Mouse (Mus musculus) stomach, embryonic 16.5 days (tissue): ENCODE measurements around the gene Tfip11. TPM values are rescaled to one million over a fixed set of nuclear protein-coding genes. Genes with fewer than 3 reads are reported as not detected.

ENCODE experiments used
- ATAC-seq: fragments of 200-750 bp; cut with Nextera tagmentation; 2 replicates; pipeline ENCODE4 v1.8.0; 2017; ENCODE audit warnings: moderate number of reproducible peaks, moderate TSS enrichment; ENCODE audit not compliant: insufficient read depth, low FRiP score
- H3K27ac ChIP-seq: fragments of 300-500 bp; sonication (generic); 2 replicates; pipeline ENCODE4 v1.5.1; 2014; ENCODE audit warnings: low read length
- H3K27me3 ChIP-seq: fragments of 300-500 bp; sonication (generic); 2 replicates; pipeline ENCODE4 v1.6.1; 2014; ENCODE audit warnings: low read length, control low read depth, mixed read lengths; ENCODE audit not compliant: control insufficient read depth, insufficient read depth
- H3K36me3 ChIP-seq: fragments of 300-500 bp; sonication (generic); 2 replicates; pipeline ENCODE4 v1.6.1; 2014; ENCODE audit warnings: low read length; ENCODE audit not compliant: control insufficient read depth, insufficient read depth
- H3K4me1 ChIP-seq: fragments of 300-500 bp; sonication (generic); 2 replicates; pipeline ENCODE4 v1.6.1; 2014; ENCODE audit warnings: low read length, control low read depth, mixed read lengths; ENCODE audit not compliant: control insufficient read depth, insufficient read depth
- H3K4me2 ChIP-seq: fragments of 300-500 bp; sonication (generic); 2 replicates; pipeline ENCODE4 v1.6.1; 2014; ENCODE audit warnings: low read depth, low read length, mixed read lengths
- H3K4me3 ChIP-seq: fragments of 300-500 bp; sonication (generic); replicated peaks from 2 replicates; pipeline ENCODE4 v1.5.1; 2014; ENCODE audit warnings: mild to moderate bottlenecking, low read length
- H3K9ac ChIP-seq: fragments of 300-500 bp; sonication (generic); 2 replicates; pipeline ENCODE4 v1.6.1; 2014; ENCODE audit warnings: low read length
- H3K9me3 ChIP-seq: fragments of 300-500 bp; sonication (generic); replicated peaks from 2 replicates; pipeline ENCODE4 v1.6.1; 2016; ENCODE audit warnings: low read length, control low read depth; ENCODE audit not compliant: control insufficient read depth
- WGBS: fragments of 180-500 bp; shearing (Covaris S2); extraction: QIAGEN DNeasy Blood & Tissue Kit; methylation state at CpG from one replicate; pipeline ENCODE4 v1.1.7; 2014; 5-methylcytosine and 5-hydroxymethylcytosine counted together
- polyA plus RNA-seq: library from polyadenylated mRNA; unstranded; fragments of >200 nt; fragmentation: Nextera tagmentation; extraction: Ambion mirVana; gene quantifications from 2 replicates; pipeline ENCODE4 v1.2.1, GENCODE M21; 2015

Gene Tfip11
- polyA plus RNA-seq, 1 experiment from 2014 or later: 27.6 TPM

DNA sequence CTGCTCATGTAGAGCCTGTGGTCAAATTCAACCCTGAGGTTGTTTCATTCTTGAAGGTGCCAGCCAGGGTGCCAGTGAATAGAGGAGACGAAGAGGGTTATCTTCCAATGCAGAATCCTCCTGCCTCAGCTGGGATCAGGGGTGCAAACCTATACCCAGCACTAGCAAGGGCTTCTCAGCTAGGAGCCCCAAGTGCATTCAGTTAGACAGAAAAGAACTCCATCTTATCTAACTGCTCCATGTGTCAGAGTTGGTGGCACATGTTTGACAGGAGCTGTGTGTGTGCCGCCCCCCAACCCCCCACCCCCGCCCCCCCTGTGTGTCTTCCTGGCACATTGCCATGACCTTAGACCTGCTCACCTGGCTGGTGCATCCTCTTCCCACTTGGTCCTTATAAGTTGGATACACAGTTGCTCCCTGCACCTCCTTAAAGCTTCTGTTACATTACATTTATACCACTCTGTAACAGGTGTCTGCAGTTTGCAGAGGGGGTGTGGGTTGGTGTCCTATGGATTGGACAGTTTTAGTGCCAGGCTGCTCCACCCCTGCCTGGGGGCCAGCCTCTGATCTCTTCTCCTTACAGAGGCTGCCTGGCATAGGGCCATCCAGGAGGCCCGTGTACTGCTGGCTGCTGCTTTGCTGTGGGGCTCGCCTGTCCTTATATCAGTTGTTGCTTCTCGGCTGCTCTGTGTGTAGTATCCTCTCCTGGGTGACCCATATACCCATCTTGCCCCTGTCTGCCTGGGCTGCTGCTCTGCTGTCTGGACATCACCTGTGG lies 29.6 kb upstream of the Tfip11 start:
- Histone ChIP-seq H3K27ac (peak overlapping the region; percentile 67), H3K4me1 (peaks cover 17% of the 10 kb centered on the region), H3K9ac (no peak overlapping the region), H3K4me2 (no peak overlapping the region), H3K36me3 (no peaks in the 10 kb centered on the region), H3K9me3 (no peaks in the 10 kb centered on the region), H3K4me3 (no peak overlapping the region), H3K27me3 (no peaks in the 10 kb centered on the region)
- peak; percentile 22; the same call in 1 of the 2 replicates for ATAC-seq
- 58% methylated on average over 6 of the region's 6 CpGs for WGBS

DNA sequence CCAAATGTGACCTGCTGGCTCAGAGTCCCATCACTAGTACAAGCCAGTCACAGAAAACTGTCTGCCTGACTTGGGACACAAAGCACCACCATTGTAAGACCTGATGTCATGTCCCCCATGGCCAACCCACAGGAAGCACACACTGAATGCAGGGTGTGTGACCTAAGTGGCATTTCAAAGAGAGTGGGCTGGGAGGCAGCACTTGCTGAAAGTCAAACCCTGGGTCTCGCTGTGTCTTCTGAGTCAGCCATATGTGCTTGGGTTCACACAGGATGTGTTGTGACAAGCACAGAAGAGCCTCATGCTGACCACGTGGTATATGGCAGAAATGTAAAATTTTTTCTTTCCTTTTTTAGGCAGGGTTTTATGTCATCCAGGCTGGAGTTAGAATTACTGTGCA lies 28.9 kb upstream of the Tfip11 start:
- Histone ChIP-seq H3K4me3 (no peak overlapping the region), H3K27ac (peak overlapping the region; percentile 67), H3K36me3 (no peaks in the 10 kb centered on the region), H3K4me2 (no peak overlapping the region), H3K27me3 (no peaks in the 10 kb centered on the region), H3K4me1 (peaks cover 21% of the 10 kb centered on the region), H3K9me3 (no peaks in the 10 kb centered on the region), H3K9ac (no peak overlapping the region)
- no peak for ATAC-seq
- 66% methylated on average over 2 of the region's 2 CpGs for WGBS

- no peaks in the 10 kb centered on the region for H3K27me3 ChIP-seq
- no peak overlapping the region for H3K4me2 ChIP-seq
- no peaks in the 10 kb centered on the region for H3K36me3 ChIP-seq
- H3K9me3 ChIP-seq: no peaks in the 10 kb centered on the region
- no peak overlapping the region for H3K4me3 ChIP-seq
- peak; percentile 55; the same call in 1 of the 2 replicates for ATAC-seq
- WGBS: 80% methylated on average over 12 of the region's 12 CpGs
- peak overlapping the region; percentile 58 for H3K27ac ChIP-seq
- peaks cover 25% of the 10 kb centered on the region for H3K4me1 ChIP-seq
- peak overlapping the region; percentile 31; the same call in 1 of the 2 replicates for H3K9ac ChIP-seq
These were observed 27.8 kb upstream of the Tfip11 start for GRCm38 (mm10) chr5:112298226-112298988.

- WGBS: 77% methylated on average over 4 of the region's 4 CpGs
- no peak for ATAC-seq
- H3K4me2 ChIP-seq: no peak overlapping the region
- H3K27me3 ChIP-seq: no peaks in the 10 kb centered on the region
- H3K36me3 ChIP-seq: no peaks in the 10 kb centered on the region
- H3K4me1 ChIP-seq: peaks cover 25% of the 10 kb centered on the region
- no peaks in the 10 kb centered on the region for H3K9me3 ChIP-seq
- H3K4me3 ChIP-seq: no peak overlapping the region
- H3K27ac ChIP-seq: no peak overlapping the region
- no peak overlapping the region for H3K9ac ChIP-seq
These were observed 26.8 kb upstream of the Tfip11 start for GRCm38 (mm10) chr5:112299399-112299798.

- Histone ChIP-seq H3K4me2 (no peak overlapping the region), H3K36me3 (no peaks in the 10 kb centered on the region), H3K4me3 (no peak overlapping the region), H3K27me3 (no peaks in the 10 kb centered on the region), H3K9ac (no peak overlapping the region), H3K9me3 (no peaks in the 10 kb centered on the region), H3K4me1 (peaks cover 25% of the 10 kb centered on the region), H3K27ac (no peak overlapping the region)
- no peak for ATAC-seq
- WGBS: 83% methylated on average over 2 of the region's 2 CpGs
These were observed 26.0 kb upstream of the Tfip11 start for GRCm38 (mm10) chr5:112300112-112300511.

DNA sequence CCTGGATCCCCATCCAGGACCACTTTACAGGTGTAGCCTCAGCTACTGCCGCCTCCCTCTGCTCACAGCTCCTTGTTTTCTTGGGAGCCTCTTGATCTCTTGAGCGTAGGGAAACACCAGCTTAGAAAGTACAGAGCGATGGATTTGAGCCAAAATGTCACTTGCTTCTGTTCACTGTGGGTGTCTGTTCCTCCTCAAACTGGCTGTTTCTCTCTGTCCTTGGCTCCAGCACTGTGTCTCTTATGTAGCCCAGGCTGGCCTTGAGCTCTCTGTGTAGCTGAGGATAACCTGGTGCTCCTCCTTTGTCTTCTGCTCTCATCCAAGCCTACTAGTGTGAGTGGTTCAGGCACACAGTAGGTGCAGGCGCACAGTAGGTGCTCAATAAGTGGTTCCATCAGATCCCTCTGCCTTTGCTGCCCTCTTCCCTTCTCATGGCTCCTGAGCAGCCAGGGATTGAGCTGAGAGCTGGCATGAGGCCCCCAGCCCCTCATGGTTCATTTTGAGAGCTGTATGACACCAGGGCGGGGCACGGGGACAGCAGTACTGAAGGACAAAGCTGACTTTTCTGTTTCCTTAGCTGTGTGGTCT lies 25.3 kb upstream of the Tfip11 start:
- Histone ChIP-seq H3K4me3 (no peak overlapping the region), H3K4me1 (peaks cover 25% of the 10 kb centered on the region), H3K9me3 (no peaks in the 10 kb centered on the region), H3K9ac (no peak overlapping the region), H3K27me3 (no peaks in the 10 kb centered on the region), H3K36me3 (no peaks in the 10 kb centered on the region), H3K4me2 (no peak overlapping the region), H3K27ac (no peak overlapping the region)
- no peak for ATAC-seq
- 75% methylated on average over 6 of the region's 6 CpGs for WGBS

DNA sequence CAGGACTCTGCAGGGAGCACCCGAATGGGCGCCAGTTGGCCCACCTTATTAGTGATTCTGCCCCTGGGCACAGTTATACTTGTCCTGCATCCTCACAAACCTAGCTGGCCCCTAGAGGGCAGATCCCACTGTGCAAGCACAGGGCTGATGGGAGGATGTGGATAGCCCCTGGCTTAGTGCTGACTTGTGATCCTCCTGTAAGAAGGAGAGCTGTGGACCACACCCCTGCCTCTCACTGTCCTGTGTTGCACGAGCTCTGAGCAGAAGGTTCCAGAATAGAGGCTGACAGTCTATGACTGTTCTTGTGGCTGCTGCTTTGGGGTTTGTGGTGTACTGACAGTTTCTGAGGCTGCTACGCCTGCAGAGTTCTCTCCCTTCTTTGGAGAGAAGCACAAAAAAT lies 24.5 kb upstream of the Tfip11 start:
- Histone ChIP-seq H3K36me3 (no peaks in the 10 kb centered on the region), H3K9ac (no peak overlapping the region), H3K27ac (peak overlapping the region; percentile 48), H3K4me3 (no peak overlapping the region), H3K27me3 (no peaks in the 10 kb centered on the region), H3K9me3 (no peaks in the 10 kb centered on the region), H3K4me2 (no peak overlapping the region), H3K4me1 (peaks cover 23% of the 10 kb centered on the region)
- no peak for ATAC-seq
- WGBS: 86% methylated on average over 4 of the region's 4 CpGs

DNA sequence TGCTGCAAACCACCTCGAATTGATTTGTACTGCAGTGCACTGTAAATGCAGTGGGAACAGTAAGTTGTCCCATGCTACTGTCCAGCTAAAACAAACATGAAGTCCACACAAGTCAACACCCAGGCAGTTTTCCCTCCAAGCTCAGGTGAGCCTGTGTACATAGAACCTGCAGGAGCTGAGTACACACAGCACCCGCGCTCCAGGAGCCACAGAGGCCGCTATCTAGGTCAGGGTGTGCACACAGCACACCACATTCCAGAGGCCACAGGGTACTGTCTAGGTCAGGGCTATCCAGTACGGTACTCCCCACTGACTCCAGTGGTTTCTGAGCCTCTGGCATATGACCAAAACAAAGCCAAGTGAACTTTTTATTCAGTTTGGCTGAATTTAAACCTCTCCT lies 23.8 kb upstream of the Tfip11 start:
- no peak overlapping the region for H3K4me2 ChIP-seq
- no peak overlapping the region for H3K4me3 ChIP-seq
- peak overlapping the region; percentile 78 for H3K27ac ChIP-seq
- H3K36me3 ChIP-seq: no peaks in the 10 kb centered on the region
- no peaks in the 10 kb centered on the region for H3K27me3 ChIP-seq
- H3K9ac ChIP-seq: peak overlapping the region; percentile 15; the same call in 1 of the 2 replicates
- WGBS: 55% methylated on average over 5 of the region's 5 CpGs
- H3K4me1 ChIP-seq: peaks cover 18% of the 10 kb centered on the region
- H3K9me3 ChIP-seq: no peaks in the 10 kb centered on the region
- ATAC-seq: peak; percentile 89

- Histone ChIP-seq H3K9me3 (no peaks in the 10 kb centered on the region), H3K27ac (no peak overlapping the region), H3K4me3 (no peak overlapping the region), H3K4me1 (peaks cover 12% of the 10 kb centered on the region; the same call in 1 of the 2 replicates), H3K9ac (no peak overlapping the region), H3K4me2 (no peak overlapping the region), H3K36me3 (peaks cover 16% of the 10 kb centered on the region; the same call in 1 of the 2 replicates), H3K27me3 (no peaks in the 10 kb centered on the region)
- no peak for ATAC-seq
- WGBS: 78% methylated on average over 5 of the region's 5 CpGs
These were observed 20.3 kb upstream of the Tfip11 start for GRCm38 (mm10) chr5:112305842-112306241.
